Mouse (Mus musculus) limb, embryonic 14.5 days (tissue): ENCODE data around the gene Arhgap24. TPM values are rescaled to one million over a fixed set of nuclear protein-coding genes. Genes with fewer than 3 reads are reported as not detected.

Source experiments
- ATAC-seq: fragments of 200-750 bp; cut with Nextera tagmentation; 2 replicates; pipeline ENCODE4 v1.8.0; 2017; ENCODE audit warnings: low read depth, moderate number of reproducible peaks, moderate TSS enrichment; ENCODE audit not compliant: low FRiP score
- DNase-seq: peaks from one replicate; pipeline ENCODE4 v3.0.0-alpha.2; 2015; ENCODE audit warnings: low spot score
- H3K27ac ChIP-seq: fragments of 300-500 bp; sonication (generic); replicated peaks from 2 replicates; pipeline ENCODE4 v1.5.1; 2014; ENCODE audit warnings: low read depth, mild to moderate bottlenecking, low read length, moderate library complexity, mixed read lengths
- H3K27me3 ChIP-seq: fragments of 300-500 bp; sonication (generic); 2 replicates; pipeline ENCODE4 v1.6.1; 2014; ENCODE audit warnings: low read length, mixed read lengths; ENCODE audit not compliant: control insufficient read depth, insufficient read depth
- H3K36me3 ChIP-seq: fragments of 300-500 bp; sonication (generic); 2 replicates; pipeline ENCODE4 v1.6.1; 2014; ENCODE audit warnings: mild to moderate bottlenecking, low read length, moderate library complexity, mixed read lengths; ENCODE audit not compliant: control insufficient read depth, insufficient read depth
- H3K4me1 ChIP-seq: fragments of 300-500 bp; sonication (generic); 2 replicates; pipeline ENCODE4 v1.6.1; 2014; ENCODE audit warnings: antibody characterized with exemption, low read length, mixed read lengths; ENCODE audit not compliant: control insufficient read depth, insufficient read depth
- H3K4me2 ChIP-seq: fragments of 300-500 bp; sonication (generic); replicated peaks from 2 replicates; pipeline ENCODE4 v1.6.1; 2014; ENCODE audit warnings: low read depth, mild to moderate bottlenecking, low read length, moderate library complexity; ENCODE audit not compliant: severe bottlenecking
- H3K4me3 ChIP-seq: fragments of 300-500 bp; sonication (generic); replicated peaks from 2 replicates; pipeline ENCODE4 v1.5.1; 2014; ENCODE audit warnings: low read length
- H3K9ac ChIP-seq: fragments of 300-500 bp; sonication (generic); 2 replicates; pipeline ENCODE4 v1.6.1; 2014; ENCODE audit warnings: mild to moderate bottlenecking, low read depth, low read length, moderate library complexity; ENCODE audit not compliant: severe bottlenecking
- H3K9me3 ChIP-seq: fragments of 300-500 bp; sonication (generic); 2 replicates; pipeline ENCODE4 v1.6.1; 2016; ENCODE audit warnings: low read length; ENCODE audit not compliant: control insufficient read depth
- POLR2A ChIP-seq: fragments of 200-500 bp; IDR thresholded peaks from 2 replicates; pipeline ENCODE4 v1.8.0; 2012; ENCODE audit warnings: inconsistent platforms, mild to moderate bottlenecking, moderate library complexity, borderline replicate concordance; ENCODE audit not compliant: insufficient read depth, insufficient read length; ENCODE audit errors: extremely low read depth
- WGBS: fragments of 180-500 bp; shearing (Covaris S2); extraction: QIAGEN DNeasy Blood & Tissue Kit; methylation state at CpG from one replicate; pipeline ENCODE4 v1.1.7; 2014; 5-methylcytosine and 5-hydroxymethylcytosine counted together
- polyA plus RNA-seq, 2 experiments: library from polyadenylated mRNA; depleted of rRNA in 1 of 2; stranded (reverse) in 1 of 2; unstranded in 1 of 2; fragments of >200 nt; fragmentation: Nextera tagmentation in 1 of 2; extraction: Ambion mirVana in 1 of 2; gene quantifications; 2 replicates each; pipeline versions ENCODE4 v1.2.1 to v1.2.3; 2012 to 2014

Gene Arhgap24
- polyA plus RNA-seq, 2 experiments = 20.2 to 25.8 TPM

DNA sequence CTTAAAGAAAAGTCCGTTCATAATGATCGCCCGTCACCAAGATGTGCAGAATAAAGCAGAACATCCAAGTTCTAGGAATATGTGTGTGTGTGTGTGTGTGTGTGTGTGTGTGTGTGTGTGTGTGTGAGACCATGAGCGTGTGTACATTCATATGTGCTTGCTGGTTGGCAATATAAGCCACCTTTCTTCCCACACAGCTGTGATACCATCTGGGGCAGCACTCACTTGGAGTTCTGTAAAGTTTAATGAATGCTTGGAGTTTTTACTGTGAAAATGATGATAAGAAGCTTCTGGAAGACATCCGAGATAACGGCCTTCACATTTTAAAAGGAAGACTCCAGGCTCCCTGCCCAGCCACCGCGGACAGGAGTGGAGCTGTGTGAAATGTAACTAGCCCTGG is 465.4 kb downstream of the Arhgap24 start:
- 76% methylated on average over 8 of the region's 8 CpGs for WGBS
- no peak for ATAC-seq
- no peak for TF ChIP-seq POLR2A
- no peak for DNase-seq
- H3K9me3 ChIP-seq = no peaks in the 10 kb centered on the region
- no peak overlapping the region for H3K27ac ChIP-seq
- H3K4me1 ChIP-seq = no peaks in the 10 kb centered on the region
- H3K4me3 ChIP-seq = no peak overlapping the region
- no peaks in the 10 kb centered on the region for H3K27me3 ChIP-seq
- H3K4me2 ChIP-seq = no peak overlapping the region
- no peak overlapping the region for H3K9ac ChIP-seq
- no peaks in the 10 kb centered on the region for H3K36me3 ChIP-seq

DNA sequence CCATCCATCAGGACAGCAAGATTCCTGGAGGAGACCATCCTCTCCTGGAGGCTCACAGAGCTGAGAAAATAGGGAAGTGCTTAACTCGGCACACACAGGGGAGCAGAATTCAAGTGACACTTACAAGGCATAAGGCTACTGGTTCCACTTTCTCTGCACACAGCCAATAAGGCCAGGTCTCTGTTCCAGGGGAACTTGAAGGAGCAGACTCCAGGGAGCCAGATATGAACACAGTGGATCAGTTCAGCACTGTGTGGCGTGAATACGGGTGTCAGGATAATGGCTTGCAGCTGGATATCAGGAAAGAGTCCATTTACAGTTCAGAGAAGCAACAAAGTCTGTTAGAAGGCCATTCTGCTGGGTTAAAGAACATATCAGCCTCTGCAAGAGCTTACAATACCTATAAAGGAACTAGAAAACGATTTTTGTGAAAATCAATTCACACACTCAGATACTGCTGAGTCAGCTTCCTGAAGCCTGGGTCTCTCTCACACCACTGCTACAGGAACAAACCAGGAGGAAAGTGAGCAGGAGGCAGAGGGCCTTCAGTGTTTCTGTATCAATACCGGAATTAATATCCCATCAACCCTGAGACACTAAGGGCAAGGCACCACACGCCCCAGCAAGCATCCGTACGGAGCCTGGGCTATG is 466.0 kb downstream of the Arhgap24 start:
- no peak for ATAC-seq

More for the DNA sequence above, 466.0 kb downstream of the Arhgap24 start:
- Histone ChIP-seq H3K36me3 (no peaks in the 10 kb centered on the region), H3K27me3 (no peaks in the 10 kb centered on the region), H3K9ac (no peak overlapping the region), H3K4me2 (no peak overlapping the region), H3K4me3 (no peak overlapping the region), H3K9me3 (no peaks in the 10 kb centered on the region), H3K4me1 (no peaks in the 10 kb centered on the region), H3K27ac (no peak overlapping the region)
- TF ChIP-seq POLR2A = no peak
- 53% methylated on average over 8 of the region's 8 CpGs for WGBS
- DNase-seq = peak; percentile 6
